Mouse (Mus musculus) hindbrain, embryonic 11.5 days (tissue): ENCODE measurements around the gene Myo16. TPM values are rescaled to one million over a fixed set of nuclear protein-coding genes. Genes with fewer than 3 reads are reported as not detected.

ENCODE experiments used
- ATAC-seq: fragments of 200-750 bp; cut with Nextera tagmentation; 2 replicates; pipeline ENCODE4 v1.8.0; 2017; ENCODE audit warnings: mild to moderate bottlenecking, moderate TSS enrichment, moderate library complexity; ENCODE audit not compliant: low FRiP score
- DNase-seq: peaks from one replicate; pipeline ENCODE4 v3.0.0-alpha.2; 2015; ENCODE audit warnings: low spot score
- H3K27ac ChIP-seq: fragments of 300-500 bp; sonication (generic); 2 replicates; pipeline ENCODE4 v1.5.1; 2014; ENCODE audit warnings: mild to moderate bottlenecking, low read depth, low read length
- H3K27me3 ChIP-seq: fragments of 300-500 bp; sonication (generic); 2 replicates; pipeline ENCODE4 v1.6.1; 2014; ENCODE audit warnings: mild to moderate bottlenecking, low read length, moderate library complexity, mixed read lengths; ENCODE audit not compliant: control insufficient read depth, insufficient read depth
- H3K36me3 ChIP-seq: fragments of 300-500 bp; sonication (generic); 2 replicates; pipeline ENCODE4 v1.6.1; 2014; ENCODE audit warnings: mild to moderate bottlenecking, low read length, moderate library complexity, mixed read lengths; ENCODE audit not compliant: control insufficient read depth, insufficient read depth
- H3K4me1 ChIP-seq: fragments of 300-500 bp; sonication (generic); replicated peaks from 2 replicates; pipeline ENCODE4 v1.6.1; 2014; ENCODE audit warnings: low read length, mixed read lengths; ENCODE audit not compliant: control insufficient read depth, insufficient read depth
- H3K4me2 ChIP-seq: fragments of 300-500 bp; sonication (generic); replicated peaks from 2 replicates; pipeline ENCODE4 v1.6.1; 2014; ENCODE audit warnings: mild to moderate bottlenecking, low read depth, low read length
- H3K4me3 ChIP-seq: fragments of 300-500 bp; sonication (generic); 2 replicates; pipeline ENCODE4 v1.5.1; 2014; ENCODE audit warnings: low read depth, low read length
- H3K9ac ChIP-seq: fragments of 300-500 bp; sonication (generic); 2 replicates; pipeline ENCODE4 v1.6.1; 2014; ENCODE audit warnings: low read depth, low read length
- H3K9me3 ChIP-seq: fragments of 300-500 bp; sonication (generic); 2 replicates; pipeline ENCODE4 v1.6.1; 2016; ENCODE audit warnings: low read length; ENCODE audit not compliant: control insufficient read depth
- WGBS: fragments of 180-500 bp; shearing (Covaris S2); extraction: QIAGEN DNeasy Blood & Tissue Kit; methylation state at CpG from one replicate; pipeline ENCODE4 v1.1.7; 2014; 5-methylcytosine and 5-hydroxymethylcytosine counted together
- polyA plus RNA-seq: library from polyadenylated mRNA; unstranded; fragments of >200 nt; fragmentation: Nextera tagmentation; extraction: Ambion mirVana; gene quantifications from 2 replicates; pipeline ENCODE4 v1.2.1, GENCODE M21; 2014

Gene Myo16
- 2.1 and 5.5 TPM in 2 replicates for polyA plus RNA-seq

- WGBS: under 1% methylated on average over 51 of the region's 61 CpGs
- ATAC-seq (peak; percentile 88), DNase-seq (peak; percentile 75)
- peaks cover 2% of the 10 kb centered on the region; the same call in 1 of the 2 replicates for H3K4me1 ChIP-seq
- H3K4me2 ChIP-seq: peak within 1 kb of the TSS; percentile 78
- H3K27ac ChIP-seq: peak within 1 kb of the TSS; percentile 56
- H3K27me3 ChIP-seq: peaks cover 3% of the 10 kb centered on the region; the same call in 1 of the 2 replicates
- peak within 1 kb of the TSS; percentile 73 for H3K9ac ChIP-seq
- no peaks in the 10 kb centered on the region for H3K9me3 ChIP-seq
- peak within 1 kb of the TSS; percentile 60 for H3K4me3 ChIP-seq
- H3K36me3 ChIP-seq: no peaks in the 10 kb centered on the region
Observed at GRCm38 (mm10) chr8:10153611-10154438, at the start of gene Myo16. TSS of gene Myo16 (plus strand) at chr8:10153911.

- H3K4me1 ChIP-seq: no peaks in the 10 kb centered on the region
- H3K4me3 ChIP-seq: no peak overlapping the region
- H3K9ac ChIP-seq: no peak overlapping the region
- H3K27ac ChIP-seq: no peak overlapping the region
- DNase-seq (no peak), ATAC-seq (no peak)
- H3K4me2 ChIP-seq: no peak overlapping the region
- WGBS: 88% methylated on average over 8 of the region's 8 CpGs
- H3K27me3 ChIP-seq: no peaks in the 10 kb centered on the region
- H3K9me3 ChIP-seq: no peaks in the 10 kb centered on the region
- no peaks in the 10 kb centered on the region for H3K36me3 ChIP-seq
Observed at GRCm38 (mm10) chr8:10108516-10109271, 45.0 kb upstream of the Myo16 start.

GRCm38 (mm10) chr8:10122749-10123148 lies 31.0 kb upstream of the Myo16 start:
- no peak for DNase-seq
- Histone ChIP-seq H3K36me3 (no peaks in the 10 kb centered on the region), H3K27ac (no peak overlapping the region), H3K4me2 (no peak overlapping the region), H3K27me3 (no peaks in the 10 kb centered on the region), H3K4me1 (no peaks in the 10 kb centered on the region), H3K4me3 (no peak overlapping the region), H3K9ac (no peak overlapping the region), H3K9me3 (no peaks in the 10 kb centered on the region)
- 84% methylated on average over 5 of the region's 5 CpGs for WGBS
- ATAC-seq: no peak

GRCm38 (mm10) chr8:10123412-10123811 lies 30.3 kb upstream of the Myo16 start:
- H3K4me3 ChIP-seq: no peak overlapping the region
- no peaks in the 10 kb centered on the region for H3K4me1 ChIP-seq
- WGBS: 65% methylated on average over 2 of the region's 2 CpGs
- H3K9ac ChIP-seq: no peak overlapping the region
- ATAC-seq: no peak
- no peaks in the 10 kb centered on the region for H3K36me3 ChIP-seq
- no peak overlapping the region for H3K4me2 ChIP-seq
- DNase-seq: peak; percentile 8
- H3K27ac ChIP-seq: no peak overlapping the region
- no peaks in the 10 kb centered on the region for H3K27me3 ChIP-seq
- H3K9me3 ChIP-seq: no peaks in the 10 kb centered on the region

GRCm38 (mm10) chr8:10125684-10126083 lies 28.0 kb upstream of the Myo16 start:
- Histone ChIP-seq H3K9me3 (no peaks in the 10 kb centered on the region), H3K9ac (no peak overlapping the region), H3K36me3 (no peaks in the 10 kb centered on the region), H3K27me3 (no peaks in the 10 kb centered on the region), H3K4me2 (no peak overlapping the region), H3K27ac (no peak overlapping the region), H3K4me1 (no peaks in the 10 kb centered on the region), H3K4me3 (no peak overlapping the region)
- DNase-seq: no peak
- 78% methylated on average over 4 of the region's 4 CpGs for WGBS
- no peak for ATAC-seq

- 56% methylated on average over 15 of the region's 15 CpGs for WGBS
- no peak overlapping the region for H3K4me2 ChIP-seq
- no peak overlapping the region for H3K4me3 ChIP-seq
- no peaks in the 10 kb centered on the region for H3K27me3 ChIP-seq
- peak; percentile 38; the same call in 1 of the 2 replicates for ATAC-seq
- DNase-seq: no peak
- no peak overlapping the region for H3K27ac ChIP-seq
- H3K4me1 ChIP-seq: no peaks in the 10 kb centered on the region
- no peaks in the 10 kb centered on the region for H3K9me3 ChIP-seq
- H3K9ac ChIP-seq: no peak overlapping the region
- no peaks in the 10 kb centered on the region for H3K36me3 ChIP-seq
Observed at GRCm38 (mm10) chr8:10130513-10131414, 22.9 kb upstream of the Myo16 start.

GRCm38 (mm10) chr8:10139536-10139935 lies 14.2 kb upstream of the Myo16 start:
- Histone ChIP-seq H3K4me3 (no peak overlapping the region), H3K9me3 (no peaks in the 10 kb centered on the region), H3K27me3 (no peaks in the 10 kb centered on the region), H3K9ac (no peak overlapping the region), H3K36me3 (no peaks in the 10 kb centered on the region), H3K27ac (no peak overlapping the region), H3K4me1 (no peaks in the 10 kb centered on the region), H3K4me2 (no peak overlapping the region)
- 41% methylated on average over 8 of the region's 8 CpGs for WGBS
- ATAC-seq: no peak
- no peak for DNase-seq

- ATAC-seq (no peak), DNase-seq (no peak)
Observed at GRCm38 (mm10) chr8:10143961-10144360, 9.8 kb upstream of the Myo16 start.

More at GRCm38 (mm10) chr8:10143961-10144360, 9.8 kb upstream of the Myo16 start:
- Histone ChIP-seq H3K27ac (no peak overlapping the region), H3K4me1 (no peaks in the 10 kb centered on the region), H3K27me3 (no peaks in the 10 kb centered on the region), H3K36me3 (no peaks in the 10 kb centered on the region), H3K4me3 (no peak overlapping the region), H3K4me2 (no peak overlapping the region), H3K9me3 (no peaks in the 10 kb centered on the region), H3K9ac (no peak overlapping the region)
- 92% methylated on average over 10 of the region's 10 CpGs for WGBS
